Mouse (Mus musculus) G1E (cell line): ENCODE measurements around the gene Zdhhc21. TPM values are rescaled to one million over a fixed set of nuclear protein-coding genes. Genes with fewer than 3 reads are reported as not detected.

Source experiments
- ATAC-seq: 2 replicates; pipeline ENCODE4 v1.8.0; 2016; ENCODE audit warnings: mild to moderate bottlenecking; ENCODE audit not compliant: insufficient number of reproducible peaks, poor library complexity, low FRiP score, severe bottlenecking; ENCODE audit errors: extremely low read depth
- DNase-seq: peaks from one replicate; pipeline ENCODE4 v3.0.0; 2012; ENCODE audit warnings: low spot score
- H3K27me3 ChIP-seq: 2 replicates; pipeline ENCODE4 v1.6.1; 2012; ENCODE audit warnings: mild to moderate bottlenecking, low read length, inconsistent platforms; ENCODE audit not compliant: insufficient read depth
- H3K36me3 ChIP-seq: replicated peaks from 2 replicates; pipeline ENCODE3; 2012; ENCODE audit warnings: mild to moderate bottlenecking, inconsistent platforms
- H3K4me1 ChIP-seq: 2 replicates; pipeline ENCODE4 v1.6.1; 2012; ENCODE audit warnings: low read depth, low read length, inconsistent platforms, mixed read lengths; ENCODE audit not compliant: insufficient read depth
- H3K4me3 ChIP-seq: 2 replicates; pipeline ENCODE4 v1.5.1; 2012; ENCODE audit warnings: low read depth, mild to moderate bottlenecking, inconsistent platforms, low read length, moderate library complexity, mixed read lengths
- H3K9me3 ChIP-seq: replicated peaks from 2 replicates; pipeline ENCODE4 v1.6.1; 2012; ENCODE audit warnings: inconsistent platforms
- CTCF ChIP-seq: IDR thresholded peaks from 2 replicates; pipeline ENCODE4 v1.5.1; 2012; ENCODE audit warnings: low read depth, low read length, inconsistent platforms, mixed read lengths
- GATA1 ChIP-seq: IDR thresholded peaks from 2 replicates; pipeline ENCODE4 v1.6.1; 2012; ENCODE audit warnings: borderline replicate concordance, low read length, inconsistent platforms, mixed read lengths
- GATA2 ChIP-seq: IDR thresholded peaks from 2 replicates; pipeline ENCODE4 v1.6.1; 2012; ENCODE audit warnings: low read depth, low read length, inconsistent platforms, borderline replicate concordance
- POLR2AphosphoS5 ChIP-seq: IDR thresholded peaks from 2 replicates; pipeline ENCODE4 v1.6.1; 2012; ENCODE audit warnings: low read depth, low read length, inconsistent platforms; ENCODE audit not compliant: insufficient replicate concordance
- TAL1 ChIP-seq: conservative IDR thresholded peaks from 2 replicates; pipeline ENCODE4 v1.6.1; 2012; ENCODE audit warnings: low read depth, low read length, inconsistent platforms, mixed read lengths
- polyA plus RNA-seq: library from polyadenylated mRNA; stranded (reverse); fragments of >175 nt; gene quantifications from 2 replicates; pipeline ENCODE4 v1.2.3, GENCODE M21; 2012
- total RNA-seq, 2 experiments: library from RNA; stranded (forward) in 1 of 2; stranded (reverse) in 1 of 2; fragments of 200-1000 nt in 1 of 2; fragments of >200 nt in 1 of 2; fragmentation: Nextera tagmentation in 1 of 2; gene quantifications; 2 replicates each; pipeline ENCODE4 v1.2.3; 2014 to 2017

Zdhhc21 gene
- total and polyA plus RNA-seq, 3 experiments: 2.9 to 41.8 (median 28.6) TPM

DNA sequence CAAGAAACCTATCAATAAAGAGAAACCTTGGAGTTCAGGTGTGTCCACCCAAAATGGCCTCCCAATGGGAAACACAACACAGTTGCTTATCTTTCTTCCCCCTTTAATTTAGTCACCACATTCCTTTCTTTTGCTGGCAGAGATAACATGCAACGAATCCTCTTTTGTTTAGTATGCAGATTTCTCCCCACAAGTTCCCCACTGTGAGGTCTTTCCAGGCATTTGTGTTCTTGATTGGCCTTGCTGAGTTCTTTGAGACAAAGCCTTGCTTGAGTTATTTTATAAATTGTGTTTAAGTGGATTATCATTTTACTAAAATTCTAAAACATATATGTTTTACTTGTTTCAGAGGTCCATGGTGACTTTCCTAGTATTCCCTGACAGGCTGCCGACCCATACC, 26.4 kb upstream of the Zdhhc21 start:
- no peaks in the 10 kb centered on the region for H3K4me1 ChIP-seq
- ATAC-seq: no peak
- peaks cover 2% of the 10 kb centered on the region; the same call in 1 of the 2 replicates for H3K27me3 ChIP-seq
- no peak for DNase-seq
- H3K9me3 ChIP-seq: no peaks in the 10 kb centered on the region; the same call in 1 of the 2 replicates
- no peak overlapping the region for H3K4me3 ChIP-seq
- no peaks in the 10 kb centered on the region for H3K36me3 ChIP-seq
- TF ChIP-seq GATA2 (no peak), GATA1 (no peak)

DNA sequence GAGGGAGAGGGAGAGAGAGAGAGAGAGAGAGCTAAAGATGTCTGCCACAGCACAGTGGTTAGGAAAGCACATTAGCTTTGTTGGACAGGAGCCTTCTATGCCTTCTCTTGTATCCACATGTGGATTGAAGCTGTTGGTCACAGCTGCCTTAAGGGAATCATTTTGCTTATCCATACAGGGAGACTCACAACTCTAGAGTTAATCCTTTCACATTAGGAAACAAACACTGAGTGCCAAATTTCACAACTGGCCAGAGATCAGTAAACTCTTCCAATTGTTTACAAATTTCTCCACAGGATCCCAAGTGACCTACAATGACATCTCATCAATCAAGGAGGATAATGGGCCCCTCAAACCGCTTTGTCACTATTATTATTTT, 25.8 kb upstream of the Zdhhc21 start:
- no peak overlapping the region for H3K4me3 ChIP-seq
- no peaks in the 10 kb centered on the region for H3K4me1 ChIP-seq
- H3K27me3 ChIP-seq: peaks cover 2% of the 10 kb centered on the region; the same call in 1 of the 2 replicates
- no peaks in the 10 kb centered on the region for H3K36me3 ChIP-seq
- no peak for TF ChIP-seq TAL1
- TF ChIP-seq GATA1: no peak
- TF ChIP-seq POLR2AphosphoS5: no peak
- no peak for TF ChIP-seq GATA2
- DNase-seq (no peak), ATAC-seq (no peak)
- no peaks in the 10 kb centered on the region; the same call in 1 of the 2 replicates for H3K9me3 ChIP-seq

DNA sequence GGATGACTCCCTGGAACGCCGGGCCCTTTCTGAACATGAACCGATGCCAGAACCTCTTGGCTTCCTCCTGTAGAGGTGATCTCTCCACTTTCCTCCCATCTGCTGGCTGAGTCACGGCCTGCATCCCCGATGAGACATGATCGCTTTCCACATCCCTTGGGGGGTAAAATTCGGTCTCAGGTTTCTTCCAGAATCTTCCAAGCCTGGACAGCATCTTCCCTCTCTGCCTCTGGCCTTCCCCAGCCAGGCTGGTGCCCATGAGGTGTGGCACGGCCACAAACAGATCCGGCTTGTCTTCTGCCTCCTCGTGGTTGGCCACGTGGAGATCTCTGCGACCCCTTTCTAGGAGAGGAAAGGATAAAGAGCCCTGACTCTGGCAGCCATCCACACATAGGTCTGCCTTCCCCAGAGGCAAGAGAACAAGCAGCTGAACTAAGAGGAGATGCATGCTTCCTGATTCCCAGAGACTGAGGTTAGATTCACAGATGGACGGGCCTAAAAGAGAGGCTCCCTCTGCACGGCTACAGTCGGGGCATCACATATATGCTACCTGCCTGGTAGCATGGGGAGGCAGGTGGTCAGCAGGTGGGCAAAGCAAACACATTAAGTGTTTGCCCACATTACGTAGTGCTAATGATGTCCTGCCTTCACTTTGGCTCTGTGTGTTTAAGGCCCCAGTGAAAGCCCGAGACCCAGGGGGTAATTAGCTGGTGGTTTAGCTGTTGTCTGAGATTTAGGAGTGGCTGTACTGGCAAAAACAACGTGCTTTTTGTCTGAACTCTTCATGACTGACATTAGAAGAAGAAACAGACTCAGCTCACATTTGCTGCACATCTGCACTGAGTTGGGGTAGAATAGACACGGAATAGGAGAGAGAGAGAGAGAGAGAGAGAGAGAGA, 25.1 kb upstream of the Zdhhc21 start, which contains the start of gene Cer1:
Gene Cer1, minus strand, starts transcription at position 513 of the 899 bp plus-strand sequence.
- H3K27me3 ChIP-seq: peaks cover 2% of the 10 kb centered on the region; the same call in 1 of the 2 replicates
- no peak for ATAC-seq
- no peaks in the 10 kb centered on the region; the same call in 1 of the 2 replicates for H3K9me3 ChIP-seq
- H3K4me3 ChIP-seq: no peak within 1 kb of the TSS
- no peaks in the 10 kb centered on the region for H3K4me1 ChIP-seq
- no peaks in the 10 kb centered on the region for H3K36me3 ChIP-seq
- no peak for DNase-seq
- TF ChIP-seq GATA2: no peak
- TF ChIP-seq CTCF: no peak
- no peak for TF ChIP-seq POLR2AphosphoS5
- TF ChIP-seq TAL1: no peak
- TF ChIP-seq GATA1: no peak

DNA sequence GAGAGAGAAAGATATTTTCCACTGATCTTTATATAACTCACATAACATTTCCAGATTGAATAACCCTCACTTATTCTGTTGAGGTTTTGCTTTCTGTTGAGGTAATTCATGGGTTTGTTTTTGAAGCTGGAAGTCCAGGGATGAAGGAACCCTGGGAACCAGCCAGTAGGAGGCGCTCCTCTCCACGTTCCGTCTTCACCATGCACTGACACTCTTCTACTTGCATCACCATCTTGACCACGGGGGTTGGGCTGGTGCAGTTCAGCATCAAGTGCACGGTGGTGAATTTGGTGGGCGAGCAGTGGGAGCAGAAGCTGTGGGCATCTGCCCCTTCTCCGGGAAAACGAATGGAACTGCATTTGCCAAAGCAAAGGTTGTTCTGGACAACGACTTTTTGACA, 22.7 kb upstream of the Zdhhc21 start:
- ATAC-seq: no peak
- Histone ChIP-seq H3K9me3 (no peaks in the 10 kb centered on the region; the same call in 1 of the 2 replicates), H3K4me3 (no peak overlapping the region), H3K36me3 (no peaks in the 10 kb centered on the region), H3K4me1 (no peaks in the 10 kb centered on the region), H3K27me3 (peaks cover 2% of the 10 kb centered on the region; the same call in 1 of the 2 replicates)
- no peak for TF ChIP-seq TAL1
- TF ChIP-seq CTCF: no peak
- no peak for TF ChIP-seq GATA2
- no peak for TF ChIP-seq GATA1
- TF ChIP-seq POLR2AphosphoS5: no peak
- no peak for DNase-seq

DNA sequence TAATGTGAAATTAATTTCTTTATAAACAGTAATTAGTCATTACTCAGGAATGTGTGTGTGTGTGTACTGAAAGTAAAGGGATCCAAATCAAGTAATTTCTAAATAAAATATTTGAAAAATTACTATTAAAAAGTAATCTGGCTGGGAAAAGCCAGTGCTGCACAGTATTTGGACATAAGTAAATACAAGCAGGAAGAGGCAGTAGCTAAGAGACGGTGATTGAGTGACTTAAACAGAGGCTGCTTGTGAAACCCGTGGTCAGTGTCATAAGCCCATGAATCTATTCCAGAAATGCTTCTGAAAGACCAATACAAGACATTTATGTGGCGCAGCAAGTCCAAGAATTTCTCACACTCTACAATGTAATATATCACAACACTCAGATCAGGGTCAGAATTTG, 21.6 kb upstream of the Zdhhc21 start:
- Histone ChIP-seq H3K9me3 (no peaks in the 10 kb centered on the region; the same call in 1 of the 2 replicates), H3K36me3 (no peaks in the 10 kb centered on the region), H3K4me1 (no peaks in the 10 kb centered on the region), H3K27me3 (no peaks in the 10 kb centered on the region), H3K4me3 (no peak overlapping the region)
- ATAC-seq: no peak
- TF ChIP-seq CTCF (no peak), POLR2AphosphoS5 (no peak), TAL1 (no peak), GATA2 (no peak), GATA1 (no peak)
- no peak for DNase-seq

DNA sequence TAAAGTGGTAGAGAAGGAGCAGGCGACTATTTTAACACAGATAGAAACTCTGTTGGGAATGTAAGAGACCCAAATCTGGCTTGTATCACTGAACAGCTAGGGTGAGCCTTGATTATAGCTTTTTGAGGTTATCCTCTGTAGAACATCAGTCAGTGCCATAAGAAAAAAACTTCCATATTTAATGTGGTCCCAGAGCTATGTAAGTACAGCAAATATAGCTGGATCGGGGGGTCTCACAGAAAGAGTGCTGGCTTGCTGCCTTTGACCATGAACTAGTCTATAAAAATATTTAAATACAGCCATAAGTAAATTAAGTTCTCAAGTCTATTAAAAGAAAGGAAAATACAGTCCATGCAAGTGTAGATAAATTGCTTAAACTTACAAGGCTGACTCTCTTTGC, 20.5 kb upstream of the Zdhhc21 start:
- H3K36me3 ChIP-seq: no peaks in the 10 kb centered on the region
- no peaks in the 10 kb centered on the region; the same call in 1 of the 2 replicates for H3K9me3 ChIP-seq
- no peak overlapping the region for H3K4me3 ChIP-seq
- H3K4me1 ChIP-seq: no peaks in the 10 kb centered on the region
- no peaks in the 10 kb centered on the region for H3K27me3 ChIP-seq
- DNase-seq (no peak), ATAC-seq (no peak)
- TF ChIP-seq GATA1 (no peak), POLR2AphosphoS5 (no peak), GATA2 (no peak), CTCF (no peak), TAL1 (no peak)

DNA sequence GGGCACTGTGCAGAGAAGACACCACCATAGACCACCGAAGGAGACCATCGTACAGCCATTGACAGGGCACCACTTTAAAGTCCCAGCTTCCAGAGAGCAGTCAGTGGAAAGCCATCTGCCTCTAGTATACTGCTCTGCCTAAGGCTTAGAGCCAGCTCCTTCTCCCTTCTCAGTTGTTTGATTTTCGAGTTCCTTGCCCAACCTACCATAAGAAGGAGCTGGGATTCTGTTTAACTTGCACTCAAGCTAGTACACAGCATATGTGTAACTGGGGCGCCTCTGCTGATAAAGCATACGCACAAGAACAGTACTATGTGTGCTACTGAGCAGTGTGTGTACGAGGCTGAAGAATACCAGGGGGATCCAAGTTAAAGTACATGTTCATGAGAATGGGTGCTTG, 19.4 kb upstream of the Zdhhc21 start:
- ATAC-seq: no peak
- no peaks in the 10 kb centered on the region for H3K9me3 ChIP-seq
- no peak for TF ChIP-seq CTCF
- no peak for TF ChIP-seq POLR2AphosphoS5
- TF ChIP-seq GATA1: no peak
- no peak for TF ChIP-seq TAL1
- TF ChIP-seq GATA2: no peak

More for the DNA sequence above, 19.4 kb upstream of the Zdhhc21 start:
- no peak for DNase-seq
- no peak overlapping the region for H3K4me3 ChIP-seq
- H3K4me1 ChIP-seq: no peaks in the 10 kb centered on the region
- H3K27me3 ChIP-seq: no peaks in the 10 kb centered on the region
- H3K36me3 ChIP-seq: no peaks in the 10 kb centered on the region
